Mouse (Mus musculus): ENCODE data around the gene Tas2r144. TPM values are rescaled to one million over a fixed set of nuclear protein-coding genes. Genes with fewer than 3 reads are reported as not detected.

Tas2r144 gene
- polyA plus RNA-seq, 1 experiment from 2014 or later = not detected

DNA sequence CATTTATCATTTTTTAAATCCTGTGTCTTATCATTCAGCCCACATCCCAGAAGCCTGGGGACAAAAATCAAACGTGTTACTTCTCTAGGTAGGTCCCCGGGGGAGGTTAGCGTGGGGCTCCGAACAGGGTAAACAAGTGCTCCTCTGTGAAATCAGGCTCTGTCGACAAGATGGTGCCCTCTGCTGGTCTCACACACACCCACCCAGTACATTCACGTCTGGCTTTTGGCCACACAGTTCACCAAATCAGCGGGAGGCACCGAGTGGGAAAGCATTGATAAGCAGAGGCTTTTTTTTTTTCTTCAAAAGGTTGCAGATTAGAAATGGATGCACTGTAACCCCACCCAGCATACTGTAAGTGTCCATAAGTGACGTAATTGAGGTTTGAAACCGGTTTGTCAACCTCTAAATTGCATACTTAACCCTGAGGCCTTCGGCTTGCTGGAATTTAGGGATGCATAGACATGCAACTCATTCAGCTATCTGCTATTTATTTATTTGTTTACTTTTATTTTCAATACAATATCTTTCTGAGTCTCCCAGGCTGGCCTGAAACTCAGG is 42.3 kb downstream of the Tas2r144 start:
- DNase-seq (ENCODE audit: low spot score) = peak; percentile 63
- Histone ChIP-seq H3K9me3 (ENCODE audit: control insufficient read depth, low read length) (no peaks in the 10 kb centered on the region), H3K4me3 (ENCODE audit: low read depth, low read length) (no peak overlapping the region), H3K4me2 (ENCODE audit: low read depth, low read length) (peak overlapping the region; percentile 26; the same call in 1 of the 2 replicates), H3K36me3 (ENCODE audit: control insufficient read depth, insufficient read depth, low read length) (no peaks in the 10 kb centered on the region), H3K27ac (replicated peaks; ENCODE audit: low read depth, low read length) (no peak overlapping the region), H3K27me3 (replicated peaks; ENCODE audit: control insufficient read depth, insufficient read depth, low read length) (no peaks in the 10 kb centered on the region), H3K4me1 (ENCODE audit: control insufficient read depth, insufficient read depth, low read length) (peaks cover 4% of the 10 kb centered on the region; the same call in 1 of the 2 replicates), H3K9ac (ENCODE audit: low read depth, low read length) (no peak overlapping the region)
- 12% methylated on average over 11 of the region's 11 CpGs for WGBS
- ATAC-seq (ENCODE audit: low read depth) = peak; percentile 60; the same call in 1 of the 2 replicates

DNA sequence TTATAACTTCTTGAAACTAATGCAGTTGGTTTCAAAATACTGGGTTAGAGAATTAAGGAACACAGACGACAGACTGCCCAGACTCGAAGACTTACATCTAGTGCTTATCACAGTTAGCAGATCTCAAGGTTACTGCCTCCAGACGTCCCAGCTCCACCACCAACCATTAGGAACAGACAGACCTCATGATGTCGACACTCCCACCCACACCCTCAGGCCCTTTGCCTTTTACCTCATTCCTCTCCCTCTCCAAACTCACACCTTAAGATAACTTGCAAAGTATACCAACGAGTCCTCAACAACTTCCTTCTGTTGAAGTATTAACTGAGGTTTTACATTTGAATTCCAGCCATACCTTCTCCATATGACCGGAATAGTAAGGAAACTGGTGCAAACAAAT is 45.3 kb downstream of the Tas2r144 start:
- DNase-seq (ENCODE audit: low spot score) = no peak
- no peaks in the 10 kb centered on the region for H3K9me3 ChIP-seq (ENCODE audit: control insufficient read depth, low read length)
- ATAC-seq (ENCODE audit: low read depth) = no peak
- H3K9ac ChIP-seq (ENCODE audit: low read depth, low read length) = no peak overlapping the region
- no peak overlapping the region for H3K27ac ChIP-seq (replicated peaks; ENCODE audit: low read depth, low read length)
- peaks cover 8% of the 10 kb centered on the region; the same call in 1 of the 2 replicates for H3K4me1 ChIP-seq (ENCODE audit: control insufficient read depth, insufficient read depth, low read length)
- no peaks in the 10 kb centered on the region for H3K36me3 ChIP-seq (ENCODE audit: control insufficient read depth, insufficient read depth, low read length)
- H3K4me2 ChIP-seq (ENCODE audit: low read depth, low read length) = no peak overlapping the region
- H3K27me3 ChIP-seq (replicated peaks; ENCODE audit: control insufficient read depth, insufficient read depth, low read length) = no peaks in the 10 kb centered on the region
- 54% methylated on average over 6 of the region's 6 CpGs for WGBS
- no peak overlapping the region for H3K4me3 ChIP-seq (ENCODE audit: low read depth, low read length)

DNA sequence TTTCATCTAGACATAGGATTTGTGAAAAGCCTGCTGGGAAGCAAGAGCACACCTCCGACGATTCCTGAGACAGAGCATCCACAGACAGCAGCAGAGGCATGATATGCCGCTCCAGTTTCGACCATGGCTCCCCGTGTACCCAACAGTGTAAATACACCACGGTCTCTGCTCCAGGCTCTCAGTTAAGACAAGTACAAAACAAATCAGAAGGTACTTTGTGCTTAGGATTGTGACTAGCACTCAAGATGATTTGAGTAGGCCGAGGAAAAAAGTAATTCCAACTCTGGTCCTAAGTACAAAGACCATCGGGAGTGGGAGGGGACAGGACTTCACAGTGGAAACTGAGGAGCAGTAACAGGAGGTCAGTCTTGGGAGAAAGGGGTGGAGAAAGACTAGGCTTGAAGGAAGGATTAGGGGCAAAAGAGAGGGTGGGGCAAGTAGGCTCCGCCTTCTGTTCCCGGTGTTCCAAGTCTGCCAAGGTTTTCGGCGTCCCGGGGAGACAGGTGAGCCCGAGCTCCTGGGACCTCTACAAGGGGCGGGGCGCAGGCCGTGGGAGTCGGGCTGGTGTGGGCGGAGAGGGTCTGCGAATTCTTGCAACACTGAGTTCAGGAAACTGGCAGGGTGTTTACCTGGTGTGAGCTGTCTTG is 46.5 kb downstream of the Tas2r144 start, which contains the start of gene Tmem139:
Tmem139 (plus strand) TSS at position 447 of the 647 bp plus-strand sequence.
- ATAC-seq (ENCODE audit: low read depth) (no peak), DNase-seq (ENCODE audit: low spot score) (peak; percentile 16)
- WGBS = 17% methylated on average over 20 of the region's 20 CpGs
- Histone ChIP-seq H3K9me3 (ENCODE audit: control insufficient read depth, low read length) (no peaks in the 10 kb centered on the region), H3K27me3 (replicated peaks; ENCODE audit: control insufficient read depth, insufficient read depth, low read length) (no peaks in the 10 kb centered on the region), H3K36me3 (ENCODE audit: control insufficient read depth, insufficient read depth, low read length) (no peaks in the 10 kb centered on the region), H3K9ac (ENCODE audit: low read depth, low read length) (no peak within 1 kb of the TSS; the same call in 1 of the 2 replicates), H3K27ac (replicated peaks; ENCODE audit: low read depth, low read length) (no peak within 1 kb of the TSS), H3K4me3 (ENCODE audit: low read depth, low read length) (peak within 1 kb of the TSS; percentile 20; the same call in 1 of the 2 replicates), H3K4me2 (ENCODE audit: low read depth, low read length) (peak within 1 kb of the TSS; percentile 34), H3K4me1 (ENCODE audit: control insufficient read depth, insufficient read depth, low read length) (peaks cover 14% of the 10 kb centered on the region; the same call in 1 of the 2 replicates)

DNA sequence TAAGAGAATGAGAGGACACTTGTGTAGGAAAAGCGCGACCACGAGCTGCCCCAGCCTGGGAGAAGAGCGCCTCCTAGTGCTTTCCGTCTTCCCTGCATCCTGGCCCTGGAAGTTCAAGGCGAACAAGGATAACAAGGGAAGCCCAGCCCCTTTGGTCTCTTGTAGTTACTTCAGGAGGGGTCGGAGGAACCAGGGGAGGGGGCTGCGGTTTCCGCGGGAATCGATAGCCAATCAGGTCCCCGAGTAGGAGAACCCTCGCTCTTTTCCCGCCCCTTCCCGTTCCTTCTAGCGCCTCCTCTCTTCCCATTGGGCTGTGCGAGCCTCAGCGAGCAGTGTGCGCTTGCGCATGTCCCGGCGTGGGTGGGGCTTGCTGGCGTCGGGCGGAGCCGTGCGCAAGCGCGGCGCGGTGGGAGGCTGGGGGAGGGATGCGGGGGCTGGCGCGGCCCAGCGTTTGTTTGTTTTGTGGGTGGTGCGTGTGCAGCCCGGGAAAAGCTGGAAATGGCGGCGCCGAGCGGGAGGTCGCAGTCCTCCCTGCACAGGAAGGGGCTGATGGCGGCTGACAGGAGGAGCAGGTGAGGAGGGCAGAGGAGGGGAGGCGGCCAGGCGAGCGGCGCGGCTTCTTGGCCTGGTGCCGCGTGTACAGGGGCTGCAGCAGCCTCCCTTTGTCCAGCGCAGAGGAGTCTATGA is 49.6 kb downstream of the Tas2r144 start, which contains the start of gene Casp2:
Casp2 (plus strand) TSS at position 360 of the 687 bp plus-strand sequence.
- Histone ChIP-seq H3K27ac (replicated peaks; ENCODE audit: low read depth, low read length) (peak within 1 kb of the TSS; percentile 89), H3K9me3 (ENCODE audit: control insufficient read depth, low read length) (no peaks in the 10 kb centered on the region), H3K36me3 (ENCODE audit: control insufficient read depth, insufficient read depth, low read length) (peaks cover 26% of the 10 kb centered on the region), H3K27me3 (replicated peaks; ENCODE audit: control insufficient read depth, insufficient read depth, low read length) (no peaks in the 10 kb centered on the region), H3K9ac (ENCODE audit: low read depth, low read length) (peak within 1 kb of the TSS; percentile 97), H3K4me3 (ENCODE audit: low read depth, low read length) (peak within 1 kb of the TSS; percentile 88), H3K4me2 (ENCODE audit: low read depth, low read length) (peak within 1 kb of the TSS; percentile 83), H3K4me1 (ENCODE audit: control insufficient read depth, insufficient read depth, low read length) (peaks cover 12% of the 10 kb centered on the region; the same call in 1 of the 2 replicates)
- peak; percentile 100 for DNase-seq (ENCODE audit: low spot score)
- peak; percentile 99 for ATAC-seq (ENCODE audit: low read depth)
- WGBS = under 1% methylated on average over 32 of the region's 51 CpGs

Other genes starting within 250 kb of the Tas2r144 start
- not detected in 2 replicates for gene Sval3, start 247.2 kb upstream of the Tas2r144 start, polyA plus RNA-seq (2014; fragmentation: Nextera tagmentation; extraction: Ambion mirVana)
- not detected in 2 replicates for gene Sva, start 176.9 kb upstream of the Tas2r144 start, polyA plus RNA-seq (2014; fragmentation: Nextera tagmentation; extraction: Ambion mirVana)
- not detected in 2 replicates for gene Tas2r139, start 74.4 kb upstream of the Tas2r144 start, polyA plus RNA-seq (2014; fragmentation: Nextera tagmentation; extraction: Ambion mirVana)
- 15.8 and 18.6 TPM in 2 replicates for gene Gstk1, start 30.6 kb downstream of the Tas2r144 start, polyA plus RNA-seq (2014; fragmentation: Nextera tagmentation; extraction: Ambion mirVana)
- gene Tmem139, start 46.6 kb downstream of the Tas2r144 start, polyA plus RNA-seq (2014; fragmentation: Nextera tagmentation; extraction: Ambion mirVana) = 0.89 and 1.0 TPM in 2 replicates
- gene Casp2, start 49.7 kb downstream of the Tas2r144 start, polyA plus RNA-seq (2014; fragmentation: Nextera tagmentation; extraction: Ambion mirVana) = 38.6 and 43.2 TPM in 2 replicates
- 0.66 and 0.92 TPM in 2 replicates for gene Clcn1, start 71.4 kb downstream of the Tas2r144 start, polyA plus RNA-seq (2014; fragmentation: Nextera tagmentation; extraction: Ambion mirVana)
- 0.43 and 0.46 TPM in 2 replicates for gene Fam131b, start 109.3 kb downstream of the Tas2r144 start, polyA plus RNA-seq (2014; fragmentation: Nextera tagmentation; extraction: Ambion mirVana)
- 155 and 156 TPM in 2 replicates for gene Zyx, start 134.3 kb downstream of the Tas2r144 start, polyA plus RNA-seq (2014; fragmentation: Nextera tagmentation; extraction: Ambion mirVana)
- gene Epha1, start 157.9 kb downstream of the Tas2r144 start, polyA plus RNA-seq (2014; fragmentation: Nextera tagmentation; extraction: Ambion mirVana) = 3.8 and 4.3 TPM in 2 replicates
- not detected in 2 replicates for gene Tas2r143, start 184.9 kb downstream of the Tas2r144 start, polyA plus RNA-seq (2014; fragmentation: Nextera tagmentation; extraction: Ambion mirVana)
- gene Tas2r135, start 190.1 kb downstream of the Tas2r144 start, polyA plus RNA-seq (2014; fragmentation: Nextera tagmentation; extraction: Ambion mirVana) = not detected in 2 replicates
- gene Tas2r126, start 219.2 kb downstream of the Tas2r144 start, polyA plus RNA-seq (2014; fragmentation: Nextera tagmentation; extraction: Ambion mirVana) = not detected in 2 replicates
- gene Olfr458, start 249.9 kb downstream of the Tas2r144 start, polyA plus RNA-seq (2014; fragmentation: Nextera tagmentation; extraction: Ambion mirVana) = not detected in 2 replicates